Mouse (Mus musculus): Measurements from ENCODE around the gene Farp1. TPM values are rescaled to one million over a fixed set of nuclear protein-coding genes. Genes with fewer than 3 reads are reported as not detected.

Farp1 gene
- total RNA-seq, 2 experiments from 2014 or later = 5.3 to 6.1 TPM

- DNase-seq (ENCODE audit: low spot score) = peak; percentile 21
These were observed 108.9 kb downstream of the Farp1 start for GRCm38 (mm10) chr14:121143831-121144455.

- DNase-seq (ENCODE audit: low spot score) = no peak
These were observed 109.5 kb downstream of the Farp1 start for GRCm38 (mm10) chr14:121144496-121144895.

GRCm38 (mm10) chr14:121145291-121145690 lies 110.3 kb downstream of the Farp1 start:
- no peak for DNase-seq (ENCODE audit: low spot score)

- DNase-seq (ENCODE audit: low spot score) = peak; percentile 54
These were observed 110.7 kb downstream of the Farp1 start for GRCm38 (mm10) chr14:121145698-121146097.

GRCm38 (mm10) chr14:121146213-121146612 lies 111.2 kb downstream of the Farp1 start:
- no peak for DNase-seq (ENCODE audit: low spot score)

- no peak for DNase-seq (ENCODE audit: low spot score)
These were observed 112.0 kb downstream of the Farp1 start for GRCm38 (mm10) chr14:121147026-121147425.

GRCm38 (mm10) chr14:121148088-121148785 lies 113.2 kb downstream of the Farp1 start:
- no peak for DNase-seq (ENCODE audit: low spot score)

- no peak for DNase-seq (ENCODE audit: low spot score)
These were observed 115.0 kb downstream of the Farp1 start for GRCm38 (mm10) chr14:121149984-121150383.

GRCm38 (mm10) chr14:121151837-121152236 lies 116.8 kb downstream of the Farp1 start:
- DNase-seq (ENCODE audit: low spot score) = no peak

- DNase-seq (ENCODE audit: low spot score) = no peak
These were observed 117.8 kb downstream of the Farp1 start for GRCm38 (mm10) chr14:121152771-121153170.

- DNase-seq (ENCODE audit: low spot score) = no peak
These were observed 118.3 kb downstream of the Farp1 start for GRCm38 (mm10) chr14:121153260-121153659.

- DNase-seq (ENCODE audit: low spot score) = no peak
These were observed 120.2 kb downstream of the Farp1 start for GRCm38 (mm10) chr14:121155173-121155572.

GRCm38 (mm10) chr14:121158616-121159015 lies 123.6 kb downstream of the Farp1 start:
- no peak for DNase-seq (ENCODE audit: low spot score)

GRCm38 (mm10) chr14:121162822-121163221 lies 127.8 kb downstream of the Farp1 start:
- no peak for DNase-seq (ENCODE audit: low spot score)

GRCm38 (mm10) chr14:121164866-121165265 lies 129.9 kb downstream of the Farp1 start:
- DNase-seq (ENCODE audit: low spot score) = no peak

GRCm38 (mm10) chr14:121165408-121166037 lies 130.5 kb downstream of the Farp1 start:
- peak; percentile 72 for DNase-seq (ENCODE audit: low spot score)

- DNase-seq (ENCODE audit: low spot score) = no peak
These were observed 131.0 kb downstream of the Farp1 start for GRCm38 (mm10) chr14:121166038-121166436.

- DNase-seq (ENCODE audit: low spot score) = no peak
These were observed 133.7 kb downstream of the Farp1 start for GRCm38 (mm10) chr14:121168716-121169115.

- DNase-seq (ENCODE audit: low spot score) = no peak
These were observed 135.3 kb downstream of the Farp1 start for GRCm38 (mm10) chr14:121170321-121170720.

GRCm38 (mm10) chr14:121172065-121173036 lies 137.4 kb downstream of the Farp1 start:
- peak; percentile 49 for DNase-seq (ENCODE audit: low spot score)

GRCm38 (mm10) chr14:121175385-121175784 lies 140.4 kb downstream of the Farp1 start:
- no peak for DNase-seq (ENCODE audit: low spot score)

Data from gastrocnemius, adult 18-20 months (tissue).